9 mouse cellular contexts compared by ENCODE assay signal in genomic region chrX:48053743-48054142, GRCm38 (mm10). TPM values are rescaled to one million over a fixed set of nuclear protein-coding genes. Genes with fewer than 3 reads are reported as not detected.
DNase-seq lines count a peak whose midpoint lies in the region; ATAC-seq lines count a peak whose summit lies in the region.
"Had no signal": no experiment of that assay in that cellular context is flagged by ENCODE, and none has a peak within 500 bp of the region (broad histone marks: within the 10 kb centered on the region; RNA-seq: fewer than 3 reads in every experiment).

No protein-coding gene starts in this region.

- H3K9me3 ChIP-seq in hindbrain, embryonic 12.5 days (replicated peaks): no peaks in the 10 kb centered on the region

- peak; percentile 17 for ATAC-seq in CD4-positive, CD25-positive, alpha-beta regulatory T cell, adult 4 months
- no peak for ATAC-seq in hindbrain, embryonic 12.5 days (ENCODE audit: low FRiP score)

- H3K27me3 ChIP-seq in hindbrain, embryonic 12.5 days: no peaks in the 10 kb centered on the region

- 39% methylated on average over 3 of the region's 3 CpGs for WGBS in hindbrain, embryonic 12.5 days

- H3K4me3 ChIP-seq in hindbrain, embryonic 12.5 days: no peak overlapping the region
- H3K4me3 ChIP-seq: erythroblast, embryonic 14.5 days had no signal

- H3K9ac ChIP-seq in hindbrain, embryonic 12.5 days: no peak overlapping the region

- H3K27ac ChIP-seq in hindbrain, embryonic 12.5 days: no peak overlapping the region

- H3K4me2 ChIP-seq in hindbrain, embryonic 12.5 days (replicated peaks): peak overlapping the region; percentile 53

- no peaks in the 10 kb centered on the region for H3K36me3 ChIP-seq in hindbrain, embryonic 12.5 days

- DNase-seq in adrenal gland, postnatal 10 days: peak; percentile 22
- DNase-seq in adrenal gland, adult 8-10 months: no peak
- peak; percentile 13 for DNase-seq in lung, postnatal 36 days
- no peak for DNase-seq in embryo, embryonic 10.5 days (ENCODE audit: low spot score)
- no peak for DNase-seq in spleen, postnatal 14 days (ENCODE audit: low spot score in 2 of 2)
- no peak for DNase-seq in right cerebral cortex, postnatal 10 days (ENCODE audit: low spot score in 2 of 2)

- H3K4me1 ChIP-seq in hindbrain, embryonic 12.5 days: no peaks in the 10 kb centered on the region

RNA-seq across cellular contexts. Expression of gene Apln, which starts 19.1 kb away (rescaled TPM):
- total RNA-seq in adrenal gland, postnatal 10 days (2021): 10 to 100 TPM; 10.1 to 17.0 TPM
- 10 to 100 TPM in 2 of 4 experiments, 1 to 10 TPM in 2; 1.9 to 40.1 (median 11.4) TPM for total RNA-seq in adrenal gland, adult 8-10 months (2022)
- polyA plus RNA-seq in CD4-positive, CD25-positive, alpha-beta regulatory T cell, adult 4 months (2017; shearing (Covaris generic)): under 1 TPM; 0.30 to 0.37 TPM
- 4.4 and 4.6 TPM in 2 replicates for polyA plus RNA-seq in hindbrain, embryonic 12.5 days (2016; fragmentation: Nextera tagmentation; extraction: Ambion mirVana)
- polyA plus RNA-seq: erythroblast, embryonic 14.5 days had no signal

RNA-seq across cellular contexts. Expression of gene Xpnpep2, which starts 54.8 kb away (rescaled TPM):
- total RNA-seq in adrenal gland, postnatal 10 days (2021): 1 to 10 TPM; 1.5 to 2.1 TPM
- 1 to 10 TPM; 1.1 to 2.6 (median 1.5) TPM for total RNA-seq in adrenal gland, adult 8-10 months (2022)
- polyA plus RNA-seq in CD4-positive, CD25-positive, alpha-beta regulatory T cell, adult 4 months (2017; shearing (Covaris generic)): under 1 TPM in 1 of 2 experiments, not detected in 1; 0.59 TPM
- 2.3 and 3.3 TPM in 2 replicates for polyA plus RNA-seq in hindbrain, embryonic 12.5 days (2016; fragmentation: Nextera tagmentation; extraction: Ambion mirVana)
- polyA plus RNA-seq: erythroblast, embryonic 14.5 days had no signal

Comparison
In these comparisons a context has a peak if more than half of its experiments do, and no peak if none do; other contexts are left out.
1. DNase-seq: peak in adrenal gland, postnatal 10 days (single experiment) and lung, postnatal 36 days (single experiment); none in adrenal gland, adult 8-10 months (single experiment), embryo, embryonic 10.5 days (single experiment), spleen, postnatal 14 days (0 of 2) and right cerebral cortex, postnatal 10 days (0 of 2).